Mouse (Mus musculus): ENCODE measurements around the gene Olfr524.

The Olfr524 gene

DNA sequence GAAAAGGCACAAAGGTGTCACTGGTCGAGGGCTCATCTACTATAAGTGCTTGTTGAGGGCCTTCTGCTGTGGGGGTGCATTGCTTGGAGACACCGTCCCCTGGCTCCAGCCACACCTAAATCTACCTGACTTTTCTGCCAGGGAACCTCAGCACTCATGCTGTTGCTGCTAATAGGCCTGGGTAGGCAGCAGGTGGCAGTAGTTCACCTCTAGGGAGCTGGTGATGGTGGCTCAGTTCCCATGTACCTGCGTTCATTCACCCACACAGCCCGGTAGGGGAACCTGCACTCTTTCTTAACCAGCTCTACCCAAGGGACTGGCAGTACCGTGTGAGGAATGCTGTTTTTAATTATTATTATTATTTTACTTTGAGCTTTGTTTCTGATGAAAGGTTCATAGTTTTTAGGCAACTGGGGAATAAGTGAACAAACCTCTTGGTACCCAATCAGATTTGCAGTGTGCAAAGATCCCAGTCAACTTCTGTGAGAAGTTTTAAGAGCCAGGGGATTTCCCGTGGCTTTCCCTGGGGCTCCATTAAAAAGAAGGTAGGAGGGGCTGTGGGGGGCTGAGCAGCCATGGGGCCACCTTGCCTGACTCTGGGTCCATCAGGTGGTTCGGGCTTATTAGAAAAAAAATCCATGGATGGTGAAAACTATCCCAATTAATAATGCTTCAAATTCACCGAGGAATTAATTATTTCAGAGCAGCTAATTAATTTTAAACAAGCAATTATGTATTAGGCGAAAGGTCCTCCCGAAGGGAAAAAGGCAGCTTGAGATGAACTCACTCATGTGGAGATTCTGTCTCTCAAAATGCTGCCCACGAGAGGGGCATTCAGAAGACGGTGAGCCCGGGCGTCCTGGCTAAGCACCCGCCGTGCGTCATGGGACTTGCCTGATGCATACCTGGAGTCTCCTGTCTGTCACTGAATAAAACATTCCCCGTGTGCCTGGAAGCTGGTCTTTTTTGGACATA, 18.8 kb downstream of the Olfr524 start:
- DNase-seq (ENCODE audit: low spot score in 2 of 2), result peak in 1 of 2 experiments; percentile 45

GRCm38 (mm10) chr7:140184206-140184605, 21.6 kb downstream of the Olfr524 start:
- DNase-seq (ENCODE audit: low spot score in 2 of 2), result no peak

DNA sequence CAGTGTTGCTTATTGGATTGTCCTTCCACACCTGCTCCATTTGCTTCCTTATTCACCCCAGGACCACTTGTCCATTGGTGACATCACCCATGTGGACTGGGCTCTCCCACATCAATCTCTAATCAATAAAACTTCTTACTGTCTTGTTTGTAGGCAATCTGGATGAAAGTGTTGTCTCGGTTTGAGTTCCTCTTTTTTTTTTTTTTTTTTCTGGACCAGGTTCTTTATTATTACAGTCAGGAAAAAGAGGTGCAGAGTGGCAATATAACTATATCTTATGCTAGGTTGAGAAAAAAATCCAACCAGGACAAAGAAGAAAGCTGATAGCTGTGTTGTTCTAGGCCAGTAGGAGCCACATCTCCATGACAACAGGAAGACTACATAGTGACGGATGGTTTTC, 25.1 kb downstream of the Olfr524 start:
- DNase-seq (ENCODE audit: low spot score in 2 of 2), result no peak

GRCm38 (mm10) chr7:140179176-140179575, 26.6 kb downstream of the Olfr524 start:
- DNase-seq (ENCODE audit: low spot score in 2 of 2), result no peak

- no peak for DNase-seq (ENCODE audit: low spot score in 2 of 2)
Observed at GRCm38 (mm10) chr7:140172936-140173335, 32.8 kb downstream of the Olfr524 start, which contains the start of gene Olfr523. TSS of gene Olfr523 (plus strand) at chr7:140173217.

DNA sequence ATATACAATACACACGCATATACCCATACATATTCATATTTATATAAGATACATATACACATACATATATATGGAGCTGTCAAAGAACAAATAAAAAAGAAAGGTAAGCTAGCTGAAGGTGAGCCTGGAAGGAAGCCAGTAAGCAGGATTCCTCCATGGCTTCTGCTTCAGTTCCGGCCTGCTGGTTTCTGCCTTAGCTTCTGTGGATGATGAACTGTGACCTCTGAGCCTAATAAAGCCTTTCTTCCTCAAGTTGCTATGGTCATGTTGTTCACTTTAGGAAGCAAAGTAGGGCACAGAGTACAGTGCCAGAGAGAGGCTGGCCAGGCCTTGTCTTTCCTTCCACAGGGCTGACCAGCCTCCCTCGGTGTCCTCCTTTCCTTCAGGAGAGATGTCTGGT, 34.9 kb downstream of the Olfr524 start:
- DNase-seq (ENCODE audit: low spot score in 2 of 2), result no peak

GRCm38 (mm10) chr7:140169386-140169785, 36.4 kb downstream of the Olfr524 start:
- DNase-seq (ENCODE audit: low spot score in 2 of 2), result no peak

- DNase-seq (ENCODE audit: low spot score in 2 of 2), result no peak
Observed at GRCm38 (mm10) chr7:140167950-140168349, 37.8 kb downstream of the Olfr524 start.

DNA sequence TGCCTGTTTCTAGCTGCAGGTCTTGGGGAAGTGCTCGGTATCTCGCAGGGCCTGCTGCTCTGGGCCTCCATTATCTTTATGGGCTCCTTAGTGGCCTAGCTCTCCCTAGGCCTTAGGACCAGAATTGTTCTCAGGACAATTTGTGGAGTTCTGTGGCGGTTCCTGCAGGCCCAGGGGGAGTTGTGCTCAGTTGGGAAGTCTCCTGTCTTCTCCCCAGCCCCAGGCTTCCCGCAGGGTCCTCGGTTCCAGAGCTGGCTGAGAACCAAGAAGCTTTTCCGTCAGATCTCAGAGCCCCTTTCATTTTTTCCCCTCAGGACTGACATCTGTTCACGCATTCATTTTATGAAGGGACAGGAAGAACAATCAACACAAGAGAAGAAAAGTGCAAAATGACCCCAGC, 41.1 kb downstream of the Olfr524 start, which contains the start of gene Olfr522:
Gene Olfr522, minus strand, starts transcription at position 101 of the 400 bp plus-strand sequence.
- no peak for DNase-seq (ENCODE audit: low spot score in 2 of 2)

GRCm38 (mm10) chr7:140160363-140160762, 45.4 kb downstream of the Olfr524 start:
- no peak for DNase-seq (ENCODE audit: low spot score in 2 of 2)

- DNase-seq (ENCODE audit: low spot score in 2 of 2), result peak; percentile 55 to 79
Observed at GRCm38 (mm10) chr7:140154218-140154927, 51.4 kb downstream of the Olfr524 start, which contains the start of gene Sprn. TSS of gene Sprn (minus strand) at chr7:140154877.

DNA sequence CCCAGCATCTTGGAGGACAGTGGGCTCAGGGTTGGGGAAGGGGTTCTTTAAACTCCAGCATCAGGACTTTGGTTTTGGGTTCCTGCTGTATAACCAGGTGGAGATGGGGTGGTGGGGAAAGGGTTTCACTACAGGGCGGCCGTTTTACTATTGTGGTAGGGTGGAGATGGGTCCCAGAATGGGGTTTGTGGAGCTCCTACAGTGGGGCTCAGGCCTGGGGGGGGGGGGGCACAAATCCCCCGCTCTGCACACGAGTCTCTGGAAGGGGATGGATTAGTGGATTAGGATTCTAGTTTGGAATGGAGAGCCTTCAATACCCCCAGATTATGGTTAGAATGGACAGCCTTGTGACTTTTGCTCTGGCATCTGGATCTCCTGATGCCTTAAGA, 51.9 kb downstream of the Olfr524 start:
- DNase-seq (ENCODE audit: low spot score in 2 of 2), result no peak

- peak in 1 of 2 experiments; percentile 64 for DNase-seq (ENCODE audit: low spot score in 2 of 2)
Observed at GRCm38 (mm10) chr7:140153383-140153782, 52.4 kb downstream of the Olfr524 start.

All from left cerebral cortex, adult 9 months (tissue).